Mouse (Mus musculus): ENCODE measurements at regions not wholly inside any gene's neighbourhood (a gene's known extent, or its start where the extent isn't known, plus 50 kb on each side); places are given as distances from the start of the nearest gene placed in this dataset.

DNA sequence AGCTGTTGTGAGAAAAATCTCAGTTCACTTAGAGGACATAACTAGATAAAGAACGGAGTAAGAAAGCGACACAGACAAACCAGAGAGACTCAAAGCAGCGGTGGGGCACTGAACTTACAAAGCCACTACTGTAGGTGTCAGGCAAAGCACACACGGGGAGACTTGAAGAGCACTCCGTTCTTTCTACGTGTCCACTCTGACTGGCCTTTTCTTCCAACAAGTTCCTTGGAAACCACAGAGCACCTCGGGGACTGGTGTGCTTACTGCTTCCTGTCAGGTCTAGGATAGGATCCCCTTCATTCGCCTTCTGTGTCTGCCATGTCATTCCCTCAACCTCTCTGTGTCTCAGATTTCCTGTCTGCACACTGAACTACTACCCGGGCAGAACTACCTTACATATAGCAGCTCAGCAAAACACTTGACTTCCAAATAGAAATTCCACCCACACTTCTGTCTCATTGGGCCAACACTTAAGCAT, 71.9 kb upstream of the Hmcn1 start:
- Histone ChIP-seq H3K4me3 (ENCODE audit: extremely low read depth, insufficient read depth, insufficient read length) (no peak overlapping the region), H3K27me3 (ENCODE audit: control insufficient read depth, insufficient read depth, low read length) (no peaks in the 10 kb centered on the region), H3K4me1 (ENCODE audit: control insufficient read depth, insufficient read depth, insufficient read length) (no peaks in the 10 kb centered on the region), H3K27ac (ENCODE audit: insufficient read depth, low read length) (no peak overlapping the region), H3K36me3 (ENCODE audit: control insufficient read depth, insufficient read depth, low read length) (no peaks in the 10 kb centered on the region)
- DNase-seq (ENCODE audit: low read depth in 1 of 2, low spot score in 2 of 2), result no peak
- 34% methylated on average over 9 of the region's 9 CpGs for WGBS
- no peak for TF ChIP-seq CTCF (IDR thresholded peaks at IDR 0.05; ENCODE audit: extremely low read depth, insufficient read depth, insufficient read length, insufficient replicate concordance)
- no peak for TF ChIP-seq POLR2A (IDR thresholded peaks at IDR 0.05; ENCODE audit: low read depth, low read length)

DNA sequence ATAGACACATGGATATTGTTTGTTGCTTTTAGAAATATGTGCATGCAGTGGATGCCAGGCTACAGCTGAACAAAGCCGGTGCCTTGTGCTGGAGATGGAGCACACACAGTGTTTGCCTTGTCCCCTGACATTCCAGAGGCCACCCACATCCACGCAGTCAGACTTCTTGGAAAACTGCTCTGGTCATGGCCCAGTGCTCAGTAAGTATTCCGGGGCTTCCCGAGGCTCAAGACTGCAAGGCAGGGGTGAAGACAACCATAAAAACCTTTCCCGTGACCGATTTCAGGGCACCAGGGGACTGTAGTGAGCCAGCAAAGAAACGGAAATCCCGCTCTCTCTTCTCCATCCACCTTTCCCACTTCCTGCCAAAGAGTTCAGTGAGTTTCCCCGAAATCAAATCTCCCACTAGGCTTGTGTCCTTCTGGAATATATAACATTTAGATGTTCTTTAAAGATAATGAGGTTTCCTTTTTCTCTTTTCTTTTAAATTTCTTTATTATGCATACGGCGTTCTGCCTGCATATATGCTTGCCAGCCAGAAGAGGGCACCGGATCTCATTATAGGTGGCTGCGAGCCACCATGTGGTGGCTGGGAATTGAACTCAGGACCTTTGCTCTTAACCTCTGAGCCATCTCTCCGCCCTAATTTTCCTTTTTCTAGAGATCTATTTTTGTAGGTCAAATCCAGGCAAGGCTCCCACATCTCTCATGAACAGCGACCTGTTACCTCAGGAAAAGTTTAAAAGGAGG, 73.3 kb upstream of the Hmcn1 start:
- H3K4me3 ChIP-seq (ENCODE audit: extremely low read depth, insufficient read depth, insufficient read length), result no peak overlapping the region
- no peaks in the 10 kb centered on the region for H3K4me1 ChIP-seq (ENCODE audit: control insufficient read depth, insufficient read depth, insufficient read length)
- DNase-seq (ENCODE audit: low read depth in 1 of 2, low spot score in 2 of 2), result no peak
- no peak for TF ChIP-seq CTCF (IDR thresholded peaks at IDR 0.05; ENCODE audit: extremely low read depth, insufficient read depth, insufficient read length, insufficient replicate concordance)
- TF ChIP-seq POLR2A (IDR thresholded peaks at IDR 0.05; ENCODE audit: low read depth, low read length), result no peak
- WGBS, result 90% methylated on average over 15 of the region's 15 CpGs
- no peaks in the 10 kb centered on the region for H3K36me3 ChIP-seq (ENCODE audit: control insufficient read depth, insufficient read depth, low read length)
- no peaks in the 10 kb centered on the region for H3K27me3 ChIP-seq (ENCODE audit: control insufficient read depth, insufficient read depth, low read length)
- H3K27ac ChIP-seq (ENCODE audit: insufficient read depth, low read length), result no peak overlapping the region

DNA sequence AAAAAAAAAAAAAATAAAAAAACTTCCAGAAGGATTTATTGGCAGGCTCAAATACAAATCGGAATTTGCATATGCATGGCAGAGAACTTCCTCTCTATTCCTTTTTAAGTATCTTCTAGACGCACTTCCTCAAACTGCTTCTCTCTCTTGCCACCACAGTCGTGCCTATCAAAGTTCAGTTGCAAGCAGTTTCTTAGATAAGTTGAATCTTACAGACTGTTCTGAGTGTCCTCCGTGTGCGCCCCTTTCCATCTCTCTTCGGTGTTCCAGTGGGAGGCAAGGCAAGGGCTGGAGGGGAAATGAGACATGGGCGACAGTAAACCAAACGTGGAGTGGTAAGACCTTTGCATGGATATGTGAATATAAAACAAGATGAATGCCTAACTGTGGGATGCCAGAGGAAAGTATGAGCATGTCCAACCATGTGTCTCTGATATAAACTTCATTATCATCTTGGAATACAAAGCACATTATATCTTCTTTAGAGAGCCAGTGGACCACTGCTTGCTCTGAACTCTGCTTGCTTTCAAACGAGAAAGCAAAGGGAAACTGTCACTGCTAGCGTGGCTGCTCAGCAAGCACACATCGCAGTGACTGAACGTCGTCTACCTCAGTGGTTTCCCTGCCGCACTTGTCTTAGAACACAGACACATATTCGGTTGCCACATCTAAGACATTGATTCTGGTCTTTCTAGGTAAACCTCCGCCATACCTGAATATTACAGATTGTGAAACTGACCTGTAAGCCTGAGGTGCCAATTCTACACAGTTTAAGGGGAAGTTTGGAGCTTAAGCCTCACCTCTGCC, 81.5 kb upstream of the Hmcn1 start:
- TF ChIP-seq CTCF (IDR thresholded peaks at IDR 0.05; ENCODE audit: extremely low read depth, insufficient read depth, insufficient read length, insufficient replicate concordance) (no peak), POLR2A (IDR thresholded peaks at IDR 0.05; ENCODE audit: low read depth, low read length) (no peak; the same call in 1 of the 2 replicates)
- DNase-seq (ENCODE audit: low read depth in 1 of 2, low spot score in 2 of 2), result no peak
- WGBS, result 10% methylated on average over 16 of the region's 16 CpGs
- Histone ChIP-seq H3K36me3 (ENCODE audit: control insufficient read depth, insufficient read depth, low read length) (no peaks in the 10 kb centered on the region), H3K27me3 (ENCODE audit: control insufficient read depth, insufficient read depth, low read length) (no peaks in the 10 kb centered on the region), H3K4me3 (ENCODE audit: extremely low read depth, insufficient read depth, insufficient read length) (peak overlapping the region; percentile 60), H3K27ac (ENCODE audit: insufficient read depth, low read length) (peak overlapping the region; percentile 66), H3K4me1 (ENCODE audit: control insufficient read depth, insufficient read depth, insufficient read length) (no peaks in the 10 kb centered on the region)

DNA sequence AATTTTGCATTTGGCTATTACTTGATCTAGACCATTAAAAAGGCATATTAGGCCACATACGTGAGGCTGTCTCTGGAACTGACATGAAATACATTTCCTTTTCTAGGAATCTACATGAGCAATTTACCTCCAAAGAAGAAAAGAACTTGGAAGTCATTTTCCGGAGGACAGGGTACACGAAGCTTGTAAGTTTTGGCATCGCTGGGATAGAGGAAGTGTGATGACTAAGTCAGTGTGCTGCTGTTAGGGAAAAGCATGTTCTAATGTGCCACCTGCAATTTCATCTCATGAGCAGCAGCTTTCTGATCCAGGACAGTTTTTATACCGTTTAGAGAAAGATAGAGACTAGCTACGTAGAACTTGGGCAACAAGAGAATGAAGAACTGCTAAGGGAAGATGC, 82.3 kb upstream of the Hmcn1 start:
- Histone ChIP-seq H3K36me3 (ENCODE audit: control insufficient read depth, insufficient read depth, low read length) (no peaks in the 10 kb centered on the region), H3K4me1 (ENCODE audit: control insufficient read depth, insufficient read depth, insufficient read length) (0 out of 2 replicates have a peak, but pooled peaks cover 2% of the 10 kb centered on the region), H3K27me3 (ENCODE audit: control insufficient read depth, insufficient read depth, low read length) (no peaks in the 10 kb centered on the region), H3K27ac (ENCODE audit: insufficient read depth, low read length) (no peak overlapping the region), H3K4me3 (ENCODE audit: extremely low read depth, insufficient read depth, insufficient read length) (no peak overlapping the region)
- DNase-seq (ENCODE audit: low read depth in 1 of 2, low spot score in 2 of 2), result no peak
- TF ChIP-seq CTCF (IDR thresholded peaks at IDR 0.05; ENCODE audit: extremely low read depth, insufficient read depth, insufficient read length, insufficient replicate concordance), result no peak
- no peak for TF ChIP-seq POLR2A (IDR thresholded peaks at IDR 0.05; ENCODE audit: low read depth, low read length)
- 75% methylated on average over 6 of the region's 6 CpGs for WGBS

DNA sequence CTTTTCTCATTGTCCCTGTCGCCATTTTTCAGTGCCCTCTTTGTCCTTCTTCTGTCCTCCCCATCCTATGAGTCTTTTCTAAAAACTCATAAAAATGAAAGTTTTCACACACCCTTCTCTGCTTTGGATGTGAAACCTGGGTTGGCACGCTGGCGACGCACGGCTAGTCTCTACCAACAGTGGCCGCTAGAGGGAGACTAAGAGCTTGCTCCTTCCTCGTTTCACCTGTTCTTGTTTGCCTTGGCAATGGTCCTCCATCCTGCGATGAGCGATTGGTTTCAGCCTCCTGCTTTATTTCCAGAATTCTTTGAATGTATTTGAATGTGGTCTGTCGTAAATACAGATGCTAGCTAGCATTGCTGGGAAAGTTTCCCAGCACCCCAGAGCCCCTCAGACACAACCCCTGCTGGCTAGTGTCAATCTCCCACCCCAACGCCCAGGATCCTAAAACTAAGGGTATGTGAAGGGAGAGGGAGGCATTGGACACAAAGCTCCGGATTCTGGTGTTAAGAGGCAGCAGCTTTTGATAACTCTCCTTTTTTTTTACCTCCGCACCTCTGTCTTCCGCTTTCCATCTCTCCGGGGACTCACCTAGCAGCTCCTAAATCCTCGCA, 85.8 kb upstream of the Hmcn1 start:
- no peaks in the 10 kb centered on the region for H3K36me3 ChIP-seq (ENCODE audit: control insufficient read depth, insufficient read depth, low read length)
- no peak overlapping the region for H3K27ac ChIP-seq (ENCODE audit: insufficient read depth, low read length)
- no peaks in the 10 kb centered on the region for H3K27me3 ChIP-seq (ENCODE audit: control insufficient read depth, insufficient read depth, low read length)
- H3K4me3 ChIP-seq (ENCODE audit: extremely low read depth, insufficient read depth, insufficient read length), result no peak overlapping the region
- WGBS, result 34% methylated on average over 16 of the region's 16 CpGs
- TF ChIP-seq POLR2A (IDR thresholded peaks at IDR 0.05; ENCODE audit: low read depth, low read length) (no peak), CTCF (IDR thresholded peaks at IDR 0.05; ENCODE audit: extremely low read depth, insufficient read depth, insufficient read length, insufficient replicate concordance) (peak; percentile 91; the same call in 1 of the 2 replicates)
- H3K4me1 ChIP-seq (ENCODE audit: control insufficient read depth, insufficient read depth, insufficient read length), result 0 out of 2 replicates have a peak, but pooled peaks cover 4% of the 10 kb centered on the region
- DNase-seq (ENCODE audit: low read depth in 1 of 2, low spot score in 2 of 2), result peak; percentile 38 to 72

DNA sequence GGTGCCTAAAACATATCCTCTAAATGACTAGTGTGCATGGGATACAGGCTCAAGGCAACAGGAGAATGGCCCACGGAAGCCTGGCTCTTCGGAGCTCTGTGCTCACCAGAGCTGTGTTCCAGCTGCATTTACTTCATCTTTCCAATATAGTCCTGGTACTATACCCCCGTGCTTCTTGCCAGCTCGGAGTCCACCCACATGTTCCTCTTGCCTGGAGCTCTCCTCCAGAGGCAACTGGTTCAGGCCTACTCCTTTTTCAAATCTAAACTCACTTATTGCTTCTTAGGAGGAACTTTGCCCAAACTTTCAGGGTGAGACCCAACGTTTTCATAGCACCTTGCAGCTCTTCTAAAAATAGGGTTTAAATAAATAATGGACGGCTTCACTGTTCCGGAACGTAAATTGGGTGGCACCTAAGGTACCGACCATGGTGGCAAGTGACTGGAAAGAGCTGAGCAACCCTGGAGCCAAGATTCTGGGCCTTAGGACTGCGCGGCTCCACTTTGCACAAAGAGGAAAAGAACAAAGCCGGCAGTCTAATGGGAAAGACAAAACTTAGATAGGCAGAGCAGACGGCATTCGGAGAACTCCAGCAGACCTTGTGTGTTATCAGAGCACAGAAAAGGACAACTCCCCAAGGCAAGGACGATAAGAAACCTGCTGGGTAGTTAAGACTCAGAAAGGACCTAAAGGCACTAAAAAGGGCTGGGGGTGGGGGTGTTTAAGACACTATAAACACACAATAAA, 86.6 kb upstream of the Hmcn1 start:
- H3K36me3 ChIP-seq (ENCODE audit: control insufficient read depth, insufficient read depth, low read length), result no peaks in the 10 kb centered on the region
- no peak overlapping the region for H3K4me3 ChIP-seq (ENCODE audit: extremely low read depth, insufficient read depth, insufficient read length)
- 0 out of 2 replicates have a peak, but pooled peaks cover 4% of the 10 kb centered on the region for H3K4me1 ChIP-seq (ENCODE audit: control insufficient read depth, insufficient read depth, insufficient read length)
- TF ChIP-seq CTCF (IDR thresholded peaks at IDR 0.05; ENCODE audit: extremely low read depth, insufficient read depth, insufficient read length, insufficient replicate concordance) (no peak), POLR2A (IDR thresholded peaks at IDR 0.05; ENCODE audit: low read depth, low read length) (no peak)
- H3K27ac ChIP-seq (ENCODE audit: insufficient read depth, low read length), result no peak overlapping the region; the same call in 1 of the 2 replicates
- H3K27me3 ChIP-seq (ENCODE audit: control insufficient read depth, insufficient read depth, low read length), result no peaks in the 10 kb centered on the region
- no peak for DNase-seq (ENCODE audit: low read depth in 1 of 2, low spot score in 2 of 2)
- WGBS, result 75% methylated on average over 15 of the region's 15 CpGs
